Mouse (Mus musculus) neural tube, embryonic 15.5 days (tissue): Measurements from ENCODE around the gene Nln. TPM values are rescaled to one million over a fixed set of nuclear protein-coding genes. Genes with fewer than 3 reads are reported as not detected.

Source experiments
- ATAC-seq: fragments of 200-750 bp; cut with Nextera tagmentation; 2 replicates; pipeline ENCODE4 v1.8.0; 2017; ENCODE audit warnings: mild to moderate bottlenecking, moderate TSS enrichment, moderate library complexity; ENCODE audit not compliant: low FRiP score
- H3K27ac ChIP-seq: fragments of 300-500 bp; sonication (generic); replicated peaks from 2 replicates; pipeline ENCODE4 v1.5.1; 2015; ENCODE audit warnings: mild to moderate bottlenecking, inconsistent platforms
- H3K27me3 ChIP-seq: fragments of 300-500 bp; sonication (generic); replicated peaks from 2 replicates; pipeline ENCODE4 v1.6.1; 2015; ENCODE audit warnings: inconsistent platforms
- H3K36me3 ChIP-seq: fragments of 300-500 bp; sonication (generic); 2 replicates; pipeline ENCODE4 v1.6.1; 2015; ENCODE audit warnings: inconsistent platforms
- H3K4me1 ChIP-seq: fragments of 300-500 bp; sonication (generic); 2 replicates; pipeline ENCODE4 v1.6.1; 2015; ENCODE audit warnings: inconsistent platforms
- H3K4me2 ChIP-seq: fragments of 300-500 bp; sonication (generic); 2 replicates; pipeline ENCODE4 v1.6.1; 2015; ENCODE audit warnings: inconsistent platforms, mild to moderate bottlenecking, moderate library complexity
- H3K4me3 ChIP-seq: fragments of 300-500 bp; sonication (generic); replicated peaks from 2 replicates; pipeline ENCODE4 v1.5.1; 2015; ENCODE audit warnings: mild to moderate bottlenecking, inconsistent platforms
- H3K9ac ChIP-seq: fragments of 300-500 bp; sonication (generic); replicated peaks from 2 replicates; pipeline ENCODE4 v1.6.1; 2015; ENCODE audit warnings: mild to moderate bottlenecking, inconsistent platforms
- H3K9me3 ChIP-seq: fragments of 300-500 bp; sonication (generic); replicated peaks from 2 replicates; pipeline ENCODE4 v1.6.1; 2016; ENCODE audit warnings: inconsistent platforms
- WGBS: fragments of 180-500 bp; shearing (Covaris S2); methylation state at CpG from one replicate; pipeline ENCODE4 v1.1.7; 2015; ENCODE audit warnings: mixed read lengths; 5-methylcytosine and 5-hydroxymethylcytosine counted together
- polyA plus RNA-seq: library from polyadenylated mRNA; unstranded; fragments of >200 nt; fragmentation: Nextera tagmentation; extraction: Ambion mirVana; gene quantifications from 2 replicates; pipeline ENCODE4 v1.2.1, GENCODE M21; 2015

Nln gene
- polyA plus RNA-seq, 1 experiment from 2014 or later: 56.5 TPM

GRCm38 (mm10) chr13:104061975-104062750, 47.3 kb downstream of the Nln start:
- Histone ChIP-seq H3K9me3 (no peaks in the 10 kb centered on the region), H3K9ac (no peak overlapping the region), H3K4me2 (no peak overlapping the region), H3K27ac (no peak overlapping the region; the same call in 1 of the 2 replicates), H3K36me3 (peaks cover 21% of the 10 kb centered on the region), H3K4me3 (no peak overlapping the region), H3K4me1 (peaks cover 9% of the 10 kb centered on the region; the same call in 1 of the 2 replicates), H3K27me3 (no peaks in the 10 kb centered on the region)
- ATAC-seq: no peak
- 52% methylated on average over 2 of the region's 2 CpGs for WGBS

DNA sequence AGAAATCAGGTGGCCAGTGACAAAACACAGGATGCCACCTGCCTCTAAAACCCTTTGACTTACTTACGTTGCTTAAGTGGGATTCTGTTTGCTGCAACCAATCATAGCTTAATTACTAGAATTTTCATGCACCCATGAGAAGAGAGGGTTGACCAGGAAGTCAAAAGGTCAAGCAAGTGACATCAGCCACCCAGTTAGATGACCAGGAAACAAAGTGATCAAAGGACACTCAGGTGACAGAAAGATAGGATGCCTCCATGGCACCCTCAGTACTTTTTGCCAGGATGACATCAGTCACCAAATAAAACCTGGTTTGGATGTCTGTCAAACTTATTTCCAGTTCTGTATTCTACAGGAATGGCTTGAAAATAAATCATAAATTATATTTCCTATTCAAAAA, 49.2 kb downstream of the Nln start:
- 85% methylated on average over 1 of the region's 1 CpGs for WGBS
- H3K4me2 ChIP-seq: no peak overlapping the region
- no peak for ATAC-seq
- peaks cover 31% of the 10 kb centered on the region for H3K36me3 ChIP-seq
- no peaks in the 10 kb centered on the region for H3K9me3 ChIP-seq
- peaks cover 9% of the 10 kb centered on the region; the same call in 1 of the 2 replicates for H3K4me1 ChIP-seq
- no peak overlapping the region for H3K27ac ChIP-seq
- H3K4me3 ChIP-seq: no peak overlapping the region
- H3K27me3 ChIP-seq: no peaks in the 10 kb centered on the region
- no peak overlapping the region for H3K9ac ChIP-seq

DNA sequence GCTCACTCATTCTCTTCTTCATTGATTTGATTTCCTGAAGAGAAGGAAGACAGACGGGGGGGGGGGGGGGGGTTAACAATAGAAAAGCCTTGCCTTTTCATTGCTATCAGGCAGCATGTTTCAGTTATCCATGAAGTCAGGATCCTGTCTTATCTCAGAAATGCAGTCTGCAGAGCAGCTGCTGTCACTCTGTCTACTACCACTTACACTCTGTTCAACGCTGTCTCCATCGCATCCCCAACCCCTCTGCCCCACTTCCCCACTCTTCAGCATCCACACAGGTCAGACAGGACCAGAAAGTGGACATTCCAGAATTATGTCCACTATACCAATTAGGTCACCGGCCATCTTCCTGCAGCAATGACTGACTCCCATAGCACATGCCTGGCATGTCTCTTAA, 49.9 kb downstream of the Nln start:
- 86% methylated on average over 4 of the region's 4 CpGs for WGBS
- no peak for ATAC-seq
- no peaks in the 10 kb centered on the region for H3K27me3 ChIP-seq

GRCm38 (mm10) chr13:104058761-104059160, 50.7 kb downstream of the Nln start:
- Histone ChIP-seq H3K27me3 (no peaks in the 10 kb centered on the region), H3K9me3 (no peaks in the 10 kb centered on the region), H3K9ac (no peak overlapping the region), H3K27ac (no peak overlapping the region), H3K4me1 (peaks cover 9% of the 10 kb centered on the region; the same call in 1 of the 2 replicates), H3K36me3 (peaks cover 28% of the 10 kb centered on the region), H3K4me2 (no peak overlapping the region), H3K4me3 (no peak overlapping the region)
- ATAC-seq: no peak
- 61% methylated on average over 9 of the region's 9 CpGs for WGBS

More for the DNA sequence above, 49.9 kb downstream of the Nln start:
- H3K27ac ChIP-seq: no peak overlapping the region
- H3K9ac ChIP-seq: no peak overlapping the region
- peaks cover 28% of the 10 kb centered on the region for H3K36me3 ChIP-seq
- no peaks in the 10 kb centered on the region for H3K9me3 ChIP-seq
- peaks cover 9% of the 10 kb centered on the region; the same call in 1 of the 2 replicates for H3K4me1 ChIP-seq
- no peak overlapping the region for H3K4me2 ChIP-seq
- no peak overlapping the region for H3K4me3 ChIP-seq

GRCm38 (mm10) chr13:104052271-104052753, 57.1 kb downstream of the Nln start:
- H3K9me3 ChIP-seq: no peaks in the 10 kb centered on the region

GRCm38 (mm10) chr13:104048835-104049234, 60.6 kb downstream of the Nln start:
- no peak for ATAC-seq
- Histone ChIP-seq H3K4me1 (no peaks in the 10 kb centered on the region), H3K27me3 (no peaks in the 10 kb centered on the region), H3K4me3 (no peak overlapping the region), H3K4me2 (no peak overlapping the region), H3K27ac (no peak overlapping the region), H3K9me3 (no peaks in the 10 kb centered on the region), H3K9ac (no peak overlapping the region), H3K36me3 (peaks cover 38% of the 10 kb centered on the region)
- 68% methylated on average over 3 of the region's 3 CpGs for WGBS

More at GRCm38 (mm10) chr13:104052271-104052753, 57.1 kb downstream of the Nln start:
- Histone ChIP-seq H3K4me2 (no peak overlapping the region), H3K36me3 (peaks cover 25% of the 10 kb centered on the region), H3K4me1 (no peaks in the 10 kb centered on the region), H3K27ac (no peak overlapping the region), H3K9ac (no peak overlapping the region), H3K4me3 (no peak overlapping the region), H3K27me3 (no peaks in the 10 kb centered on the region)
- no peak for ATAC-seq
- WGBS: 84% methylated on average over 9 of the region's 9 CpGs

GRCm38 (mm10) chr13:104045108-104045507, 64.3 kb downstream of the Nln start:
- H3K27ac ChIP-seq: no peak overlapping the region
- no peaks in the 10 kb centered on the region for H3K9me3 ChIP-seq
- 84% methylated on average over 4 of the region's 4 CpGs for WGBS
- H3K27me3 ChIP-seq: no peaks in the 10 kb centered on the region
- peaks cover 26% of the 10 kb centered on the region for H3K36me3 ChIP-seq
- no peaks in the 10 kb centered on the region for H3K4me1 ChIP-seq
- ATAC-seq: no peak
- no peak overlapping the region for H3K9ac ChIP-seq
- H3K4me2 ChIP-seq: no peak overlapping the region
- no peak overlapping the region for H3K4me3 ChIP-seq

DNA sequence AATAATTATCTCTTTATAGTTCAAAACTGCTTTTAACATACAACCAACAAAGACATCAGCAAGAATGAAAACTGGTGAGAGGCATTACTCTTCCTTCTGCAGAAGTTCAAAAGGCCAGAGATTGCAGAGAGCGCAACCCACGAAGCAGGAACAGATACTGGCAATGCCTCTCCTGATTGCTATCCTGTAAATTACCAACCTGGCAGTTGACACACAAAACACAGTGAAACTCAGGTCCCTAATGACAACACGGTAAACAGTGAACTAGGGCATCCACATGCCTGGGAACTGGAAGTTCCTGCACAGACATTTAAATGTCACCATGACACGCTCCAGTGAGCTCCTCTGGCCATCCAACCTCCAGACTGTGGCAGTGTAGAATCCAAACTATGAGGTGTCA, 65.1 kb downstream of the Nln start:
- WGBS: 84% methylated on average over 4 of the region's 4 CpGs
- Histone ChIP-seq H3K4me2 (no peak overlapping the region), H3K27ac (no peak overlapping the region), H3K27me3 (no peaks in the 10 kb centered on the region), H3K9me3 (no peaks in the 10 kb centered on the region), H3K9ac (no peak overlapping the region), H3K36me3 (peaks cover 24% of the 10 kb centered on the region), H3K4me3 (no peak overlapping the region), H3K4me1 (0 out of 2 replicates have a peak, but pooled peaks cover 4% of the 10 kb centered on the region)
- ATAC-seq: no peak

DNA sequence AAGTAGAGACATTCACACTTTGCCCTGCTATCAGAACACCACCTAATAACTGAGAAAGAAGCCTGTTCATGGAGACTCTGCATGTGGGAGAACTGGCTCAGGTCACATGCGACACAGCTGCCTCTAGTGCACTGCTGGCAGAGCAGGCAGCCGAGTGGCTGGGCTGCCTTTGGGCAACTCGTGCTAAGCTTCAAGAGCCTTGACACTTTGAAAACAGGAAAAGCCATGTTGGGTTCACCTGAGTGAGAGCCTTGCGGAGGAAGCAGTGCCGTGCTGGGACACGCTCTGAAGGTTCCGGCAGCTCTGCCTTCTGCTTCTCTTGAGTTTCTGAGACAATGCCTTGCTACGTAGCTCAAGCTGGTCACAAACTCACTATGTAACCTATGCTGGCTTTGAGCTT, 66.7 kb downstream of the Nln start:
- Histone ChIP-seq H3K27ac (no peak overlapping the region), H3K36me3 (peaks cover 24% of the 10 kb centered on the region), H3K4me2 (no peak overlapping the region), H3K4me3 (no peak overlapping the region), H3K4me1 (0 out of 2 replicates have a peak, but pooled peaks cover 9% of the 10 kb centered on the region), H3K9ac (no peak overlapping the region), H3K9me3 (no peaks in the 10 kb centered on the region), H3K27me3 (no peaks in the 10 kb centered on the region)
- 91% methylated on average over 8 of the region's 8 CpGs for WGBS
- ATAC-seq: no peak

- Histone ChIP-seq H3K4me2 (no peak overlapping the region), H3K9me3 (no peaks in the 10 kb centered on the region), H3K27ac (no peak overlapping the region), H3K27me3 (no peaks in the 10 kb centered on the region), H3K9ac (no peak overlapping the region), H3K36me3 (peaks cover 30% of the 10 kb centered on the region), H3K4me1 (0 out of 2 replicates have a peak, but pooled peaks cover 9% of the 10 kb centered on the region), H3K4me3 (no peak overlapping the region)
- WGBS: 95% methylated on average over 7 of the region's 7 CpGs
- no peak for ATAC-seq
Observed at GRCm38 (mm10) chr13:104041481-104041880, 67.9 kb downstream of the Nln start.

DNA sequence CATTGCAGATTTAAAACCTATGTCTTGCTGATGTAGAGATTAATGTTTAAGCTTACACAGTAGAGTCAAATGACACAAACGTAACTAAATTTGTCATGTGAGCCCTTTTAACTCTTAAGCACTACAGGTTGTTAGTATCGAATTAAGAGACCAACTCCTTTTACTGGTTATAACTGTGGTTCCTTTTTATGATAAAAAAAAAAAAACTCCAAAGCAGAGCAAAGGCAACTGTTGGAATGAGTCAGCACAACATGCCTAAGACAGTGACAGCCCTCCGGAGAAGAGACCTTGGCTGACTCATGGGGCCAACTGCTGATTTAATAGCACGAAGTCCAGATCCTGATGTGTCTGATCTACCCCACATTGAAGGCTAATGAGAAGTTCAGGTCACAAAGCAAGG, 68.5 kb downstream of the Nln start:
- Histone ChIP-seq H3K27ac (no peak overlapping the region), H3K4me2 (no peak overlapping the region), H3K4me1 (0 out of 2 replicates have a peak, but pooled peaks cover 9% of the 10 kb centered on the region), H3K27me3 (no peaks in the 10 kb centered on the region), H3K36me3 (peaks cover 29% of the 10 kb centered on the region), H3K9ac (no peak overlapping the region), H3K4me3 (no peak overlapping the region), H3K9me3 (no peaks in the 10 kb centered on the region)
- 86% methylated on average over 4 of the region's 4 CpGs for WGBS
- no peak for ATAC-seq

GRCm38 (mm10) chr13:104039861-104040260, 69.6 kb downstream of the Nln start:
- H3K36me3 ChIP-seq: peaks cover 22% of the 10 kb centered on the region
- 0 out of 2 replicates have a peak, but pooled peaks cover 9% of the 10 kb centered on the region for H3K4me1 ChIP-seq
- no peak for ATAC-seq
- no peaks in the 10 kb centered on the region for H3K9me3 ChIP-seq
- no peak overlapping the region; the same call in 1 of the 2 replicates for H3K27ac ChIP-seq
- H3K27me3 ChIP-seq: no peaks in the 10 kb centered on the region
- 64% methylated on average over 4 of the region's 4 CpGs for WGBS
- no peak overlapping the region for H3K4me2 ChIP-seq
- no peak overlapping the region for H3K4me3 ChIP-seq
- H3K9ac ChIP-seq: no peak overlapping the region
